Mouse (Mus musculus) granulocyte monocyte progenitor cell, adult 5-6 weeks (primary cell): ENCODE measurements around the gene Kctd21. TPM values are rescaled to one million over a fixed set of nuclear protein-coding genes. Genes with fewer than 3 reads are reported as not detected.

Source experiments
- ATAC-seq: replicated peaks from 2 replicates; pipeline ENCODE4 v1.8.0; 2016; ENCODE audit warnings: mild to moderate bottlenecking, moderate TSS enrichment, inconsistent platforms; ENCODE audit not compliant: poor library complexity, severe bottlenecking
- total RNA-seq, 2 experiments: library from RNA; stranded (forward) in 1 of 2; stranded (reverse) in 1 of 2; fragments of 200-712, 200-1000 nt in 1 of 2; fragments of >200 nt in 1 of 2; fragmentation: Nextera tagmentation in 1 of 2; gene quantifications; 2 replicates each; pipeline ENCODE4 v1.2.3; 2014 to 2017

The Kctd21 gene
- total RNA-seq, 2 experiments from 2014 or later = 0.10 to 2.1 TPM

GRCm38 (mm10) chr7:97380500-97381123 is 48.5 kb downstream of the Kctd21 start:
- ATAC-seq = no peak

DNA sequence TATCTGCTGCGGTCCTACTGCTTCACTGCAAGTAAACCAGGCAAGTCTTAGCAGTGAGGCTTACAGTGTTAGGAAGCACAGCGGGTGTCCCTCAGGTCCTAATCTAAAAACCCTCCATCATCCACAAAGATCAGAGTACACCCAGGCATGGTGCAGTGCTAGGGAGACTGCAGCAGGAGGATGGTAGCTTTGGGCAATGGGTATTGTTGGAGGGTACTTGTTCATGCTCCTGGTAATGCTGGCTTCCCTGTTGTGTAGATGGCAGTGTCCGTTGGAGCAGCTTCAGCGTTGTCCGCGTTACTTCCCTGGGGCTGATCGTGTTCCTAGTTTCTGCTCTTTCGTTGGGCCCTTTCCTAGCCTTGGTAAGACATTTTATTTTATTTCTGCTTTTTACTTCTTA is 50.5 kb downstream of the Kctd21 start:
- ATAC-seq = no peak

DNA sequence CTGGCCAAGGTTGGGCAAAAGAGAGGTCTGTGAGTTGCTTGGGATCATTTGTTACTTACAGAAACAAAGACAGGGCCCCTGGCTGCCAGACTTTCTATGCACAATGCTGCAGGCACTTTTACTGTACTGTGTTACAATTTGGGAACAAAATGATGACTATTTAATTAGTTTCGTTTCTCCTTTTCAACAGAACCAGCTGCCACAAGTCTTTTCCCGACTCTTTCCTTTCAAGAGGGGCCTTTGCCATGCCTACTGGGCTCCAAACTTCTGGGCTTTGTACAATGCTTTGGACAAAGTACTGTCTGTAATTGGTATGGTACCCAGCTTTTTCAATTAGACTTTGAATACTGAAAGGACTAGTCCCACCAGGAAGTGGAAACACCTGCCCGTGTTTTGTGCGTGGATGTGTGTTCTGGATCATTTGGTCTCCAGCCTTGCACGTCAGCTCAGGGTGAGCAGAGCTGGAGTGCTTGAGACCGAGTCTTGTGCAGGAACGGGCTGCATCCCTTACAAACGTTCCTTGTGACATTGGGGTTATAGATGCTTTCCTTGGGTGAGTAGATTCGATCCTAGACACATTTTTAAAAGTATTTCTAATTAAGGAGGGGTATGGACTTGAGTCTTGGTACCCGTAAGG is 51.5 kb downstream of the Kctd21 start:
- peak; percentile 63 for ATAC-seq

DNA sequence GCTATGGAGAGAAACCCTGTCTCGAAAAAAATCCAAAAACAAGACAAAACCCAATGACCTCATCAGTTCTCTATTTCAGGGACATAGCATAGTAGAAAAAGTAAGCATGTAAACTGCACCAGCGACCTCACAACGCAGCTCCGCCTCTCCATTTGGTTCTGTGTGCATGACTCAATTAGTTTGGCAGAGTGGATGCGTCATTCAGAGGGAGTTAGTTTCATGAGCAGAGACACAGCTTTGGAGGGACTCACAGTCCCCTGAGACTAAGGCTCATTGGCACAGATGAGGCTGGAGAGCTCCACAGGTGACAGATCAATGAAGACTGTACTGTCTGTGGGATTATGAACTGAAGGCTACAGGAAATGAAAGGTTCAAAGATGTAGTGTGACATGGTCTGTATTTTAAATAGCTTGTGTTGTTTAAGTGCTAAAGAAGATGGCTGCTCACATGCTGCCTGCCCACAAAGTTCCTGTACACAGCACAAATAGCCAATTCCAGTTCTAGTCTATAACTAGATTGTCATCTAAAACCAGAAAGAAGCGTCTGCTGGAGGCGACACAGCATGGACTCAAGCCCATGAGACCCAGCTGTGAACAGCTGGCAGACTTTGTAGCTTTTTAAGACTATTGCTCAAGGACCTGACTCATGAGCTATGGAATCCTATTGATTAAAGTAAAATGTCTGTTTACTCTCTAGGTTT is 54.1 kb downstream of the Kctd21 start:
- no peak for ATAC-seq

GRCm38 (mm10) chr7:97386806-97387370 is 54.8 kb downstream of the Kctd21 start:
- ATAC-seq = no peak

DNA sequence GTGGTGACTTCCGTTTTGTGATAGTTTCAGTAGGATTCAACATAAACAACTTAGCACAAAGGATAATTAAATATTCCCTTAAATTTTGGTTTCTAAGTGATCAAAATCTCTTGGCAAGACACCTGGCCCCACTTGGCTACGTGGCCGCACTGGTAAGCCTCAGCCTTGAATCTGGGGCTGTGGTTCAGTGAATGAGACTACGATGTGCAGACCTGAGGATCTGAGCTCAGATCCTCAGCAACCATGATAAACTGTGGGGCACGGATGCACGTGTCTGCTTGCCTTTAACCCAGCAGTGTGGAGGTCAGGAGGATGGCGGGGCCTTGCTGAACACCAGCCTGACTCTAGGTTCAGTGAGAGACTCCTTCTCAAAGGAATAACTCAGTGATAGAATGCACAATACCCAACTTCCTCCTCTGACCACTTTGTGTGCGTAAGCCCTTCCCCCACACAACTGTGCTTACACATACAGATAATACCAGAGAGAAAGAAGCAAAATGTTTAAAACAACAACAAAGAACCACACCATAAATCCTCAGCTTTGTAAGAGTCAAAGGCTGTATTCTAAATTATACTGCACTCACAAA is 55.5 kb downstream of the Kctd21 start:
- ATAC-seq = no peak

DNA sequence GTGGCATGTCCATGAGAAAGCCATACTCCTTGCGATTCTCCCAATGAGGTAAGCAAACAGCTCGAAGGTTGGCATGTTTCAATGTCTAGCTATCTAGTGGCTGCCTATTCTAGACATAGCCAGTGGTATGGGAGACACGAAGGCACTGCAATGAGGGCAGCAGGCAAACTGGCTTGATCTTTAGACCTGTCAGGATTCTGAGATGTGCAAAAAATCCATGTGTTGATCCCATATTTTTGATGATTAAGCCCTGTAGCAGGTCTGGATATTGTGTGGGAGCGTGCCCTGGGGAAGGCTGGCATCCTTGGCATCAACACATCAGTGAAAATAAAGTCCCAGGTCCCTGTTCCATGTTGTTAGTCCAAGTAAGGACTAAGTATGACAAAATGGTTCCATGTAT is 56.4 kb downstream of the Kctd21 start:
- ATAC-seq = no peak

- ATAC-seq = no peak
These were observed 59.4 kb downstream of the Kctd21 start for GRCm38 (mm10) chr7:97391293-97392078.

GRCm38 (mm10) chr7:97392079-97392445 is 59.9 kb downstream of the Kctd21 start:
- ATAC-seq = no peak

- no peak for ATAC-seq
These were observed 62.2 kb downstream of the Kctd21 start for GRCm38 (mm10) chr7:97394375-97394774.

DNA sequence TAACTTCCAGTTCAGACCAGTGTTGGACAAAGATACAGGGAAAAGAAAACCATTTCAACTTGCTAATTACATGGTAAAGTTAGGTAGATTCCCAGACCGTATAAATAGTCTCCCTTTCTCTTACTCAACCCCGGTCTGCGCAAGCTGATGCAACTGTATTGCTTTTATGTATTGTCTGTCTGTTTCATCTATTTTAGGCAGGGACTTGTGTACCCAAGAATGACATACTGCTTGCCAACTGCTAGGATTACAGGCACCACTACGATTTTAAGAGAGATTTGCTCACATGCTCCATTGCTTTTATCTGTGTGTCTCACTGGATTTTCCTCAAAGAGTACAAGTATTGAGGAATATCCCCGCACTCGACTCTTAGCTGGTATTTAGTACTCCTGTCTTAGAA is 66.8 kb downstream of the Kctd21 start:
- ATAC-seq = no peak

Other genes with a start within 250 kb of the Kctd21 start
- gene Usp35, start 307 bp upstream of the Kctd21 start, total RNA-seq (2014; fragmentation: Nextera tagmentation) = 0.30 TPM in 1 of 2 replicates, not detected in the other
- gene Usp35, start 307 bp upstream of the Kctd21 start, total RNA-seq (2017) = 0.04 TPM in 1 of 2 replicates, not detected in the other
- gene Alg8, start 39.3 kb downstream of the Kctd21 start, total RNA-seq (2014; fragmentation: Nextera tagmentation) = 44.2 and 52.0 TPM in 2 replicates
- 23.6 and 42.2 TPM in 2 replicates for gene Alg8, start 39.3 kb downstream of the Kctd21 start, total RNA-seq (2017)
- gene Ndufc2, start 67.7 kb downstream of the Kctd21 start, total RNA-seq (2014; fragmentation: Nextera tagmentation) = 174 and 187 TPM in 2 replicates
- 357 and 360 TPM in 2 replicates for gene Ndufc2, start 67.7 kb downstream of the Kctd21 start, total RNA-seq (2017)
- gene Thrsp, start 85.4 kb downstream of the Kctd21 start, total RNA-seq (2014; fragmentation: Nextera tagmentation) = not detected in 2 replicates
- gene Thrsp, start 85.4 kb downstream of the Kctd21 start, total RNA-seq (2017) = not detected in 2 replicates
- gene Kctd14, start 119.0 kb downstream of the Kctd21 start, total RNA-seq (2014; fragmentation: Nextera tagmentation) = 3.2 and 5.0 TPM in 2 replicates
- 3.9 TPM in 2 replicates for gene Kctd14, start 119.0 kb downstream of the Kctd21 start, total RNA-seq (2017)
- 74.7 and 78.5 TPM in 2 replicates for gene Ints4, start 148.6 kb downstream of the Kctd21 start, total RNA-seq (2014; fragmentation: Nextera tagmentation)
- gene Ints4, start 148.6 kb downstream of the Kctd21 start, total RNA-seq (2017) = 64.1 and 64.8 TPM in 2 replicates
- 15.4 and 36.3 TPM in 2 replicates for gene Aamdc, start 247.2 kb downstream of the Kctd21 start, total RNA-seq (2014; fragmentation: Nextera tagmentation)
- 37.0 and 42.6 TPM in 2 replicates for gene Aamdc, start 247.2 kb downstream of the Kctd21 start, total RNA-seq (2017)
- 21.9 and 33.3 TPM in 2 replicates for gene Rsf1, start 247.6 kb downstream of the Kctd21 start, total RNA-seq (2014; fragmentation: Nextera tagmentation)
- 35.8 and 38.3 TPM in 2 replicates for gene Rsf1, start 247.6 kb downstream of the Kctd21 start, total RNA-seq (2017)